Mouse (Mus musculus) testis, adult 2 months (tissue): ENCODE data around the gene Bub3. TPM values are rescaled to one million over a fixed set of nuclear protein-coding genes. Genes with fewer than 3 reads are reported as not detected.

Experiments
- H3K27ac ChIP-seq: fragments of 200-500 bp; 2 replicates; pipeline ENCODE4 v1.5.1; 2012; ENCODE audit warnings: low read depth, low read length; ENCODE audit not compliant: control insufficient read depth, insufficient read depth
- H3K27me3 ChIP-seq: fragments of 200-500 bp; 2 replicates; pipeline ENCODE4 v1.6.1; 2012; ENCODE audit warnings: mild to moderate bottlenecking, low read length, moderate library complexity; ENCODE audit not compliant: control insufficient read depth, insufficient read depth
- H3K36me3 ChIP-seq: fragments of 200-500 bp; 2 replicates; pipeline ENCODE4 v1.6.1; 2012; ENCODE audit warnings: mild to moderate bottlenecking, low read length; ENCODE audit not compliant: control insufficient read depth, insufficient read depth
- H3K4me1 ChIP-seq: fragments of 200-500 bp; 2 replicates; pipeline ENCODE4 v1.6.1; 2012; ENCODE audit warnings: low read length; ENCODE audit not compliant: control insufficient read depth, insufficient read depth
- H3K4me3 ChIP-seq: fragments of 200-500 bp; 2 replicates; pipeline ENCODE4 v1.5.1; 2012; ENCODE audit warnings: low read depth, mild to moderate bottlenecking, low read length, moderate library complexity, mixed read lengths; ENCODE audit not compliant: control insufficient read depth
- CTCF ChIP-seq: fragments of 200-500 bp; IDR thresholded peaks from 2 replicates; pipeline ENCODE4 v1.5.1; 2012; ENCODE audit warnings: low read depth, mild to moderate bottlenecking, inconsistent platforms, low read length, moderate library complexity; ENCODE audit not compliant: control insufficient read depth, insufficient read depth, insufficient replicate concordance
- POLR2A ChIP-seq: fragments of 200-500 bp; IDR thresholded peaks from 2 replicates; pipeline ENCODE4 v1.6.1; 2012; ENCODE audit warnings: low read depth, mild to moderate bottlenecking, inconsistent platforms, low read length, moderate library complexity; ENCODE audit not compliant: control insufficient read depth
- polyA plus RNA-seq: library from polyadenylated mRNA; depleted of rRNA; stranded (reverse); fragments of >200 nt; gene quantifications from 2 replicates; pipeline ENCODE4 v1.2.3, GENCODE M21; 2012; rRNA removed

Bub3 gene
- polyA plus RNA-seq = 46.8 and 47.5 TPM in 2 replicates

GRCm38 (mm10) chr7:131559986-131560696, at the start of gene Bub3:
TSS of gene Bub3 (plus strand) at chr7:131560222.
- Histone ChIP-seq H3K4me3 (peak within 1 kb of the TSS; percentile 100), H3K27me3 (peaks cover 3% of the 10 kb centered on the region), H3K36me3 (peaks cover 1% of the 10 kb centered on the region; the same call in 1 of the 2 replicates), H3K27ac (peak within 1 kb of the TSS; percentile 97), H3K4me1 (peaks cover 7% of the 10 kb centered on the region)
- no peak for TF ChIP-seq CTCF
- TF ChIP-seq POLR2A = peak; percentile 90

GRCm38 (mm10) chr7:131539979-131540378, 20.0 kb upstream of the Bub3 start:
- Histone ChIP-seq H3K4me1 (peaks cover 12% of the 10 kb centered on the region), H3K27me3 (no peaks in the 10 kb centered on the region; the same call in none of the 2 replicates), H3K36me3 (no peaks in the 10 kb centered on the region), H3K4me3 (no peak overlapping the region), H3K27ac (no peak overlapping the region)
- peak; percentile 74; the same call in 1 of the 2 replicates for TF ChIP-seq CTCF
- TF ChIP-seq POLR2A = no peak

DNA sequence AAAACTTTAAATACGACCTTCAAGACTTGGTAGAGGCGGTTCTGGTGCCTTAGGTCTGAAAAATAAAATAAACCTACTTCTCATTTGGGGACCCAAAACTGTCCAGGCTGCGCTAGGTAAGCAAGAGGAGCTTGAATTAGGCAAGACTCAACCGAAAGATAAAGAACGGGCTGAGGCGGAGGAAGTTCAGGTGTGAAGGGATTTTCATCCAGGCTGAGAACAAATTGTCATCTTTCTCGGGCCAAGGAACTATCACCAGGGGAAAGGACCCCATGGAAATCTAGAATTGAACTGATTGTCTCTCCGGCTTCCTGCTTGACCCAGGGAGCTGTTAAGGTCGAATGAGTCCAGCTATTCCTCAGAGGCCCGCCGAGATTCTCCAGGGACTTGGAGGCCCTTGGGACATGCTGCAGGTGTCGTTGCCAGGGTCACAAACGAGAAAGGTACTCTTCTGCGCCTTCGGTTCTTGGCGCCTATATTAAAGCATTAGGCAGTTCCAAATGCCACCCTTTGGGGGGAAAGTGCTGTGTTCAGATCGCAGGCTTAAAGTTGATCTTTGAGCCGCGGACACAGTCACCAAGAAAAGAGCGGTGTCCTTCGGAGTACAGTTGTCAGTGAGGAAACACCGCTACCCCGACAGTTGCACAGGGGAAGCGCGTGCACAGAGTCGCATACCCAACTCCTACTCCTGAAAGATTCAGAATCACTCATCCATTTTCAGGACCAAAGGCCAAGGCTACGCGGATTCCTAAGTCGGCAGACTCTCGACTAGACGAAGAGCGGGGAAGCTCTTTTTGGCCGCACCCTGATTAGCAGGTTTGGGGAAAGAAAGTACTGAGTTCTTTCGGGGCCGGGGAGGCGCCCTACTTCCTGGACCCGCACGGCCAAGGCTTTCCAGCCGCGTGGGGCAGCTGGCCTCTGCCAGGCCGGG, 18.6 kb upstream of the Bub3 start:
- no peak overlapping the region for H3K4me3 ChIP-seq

DNA sequence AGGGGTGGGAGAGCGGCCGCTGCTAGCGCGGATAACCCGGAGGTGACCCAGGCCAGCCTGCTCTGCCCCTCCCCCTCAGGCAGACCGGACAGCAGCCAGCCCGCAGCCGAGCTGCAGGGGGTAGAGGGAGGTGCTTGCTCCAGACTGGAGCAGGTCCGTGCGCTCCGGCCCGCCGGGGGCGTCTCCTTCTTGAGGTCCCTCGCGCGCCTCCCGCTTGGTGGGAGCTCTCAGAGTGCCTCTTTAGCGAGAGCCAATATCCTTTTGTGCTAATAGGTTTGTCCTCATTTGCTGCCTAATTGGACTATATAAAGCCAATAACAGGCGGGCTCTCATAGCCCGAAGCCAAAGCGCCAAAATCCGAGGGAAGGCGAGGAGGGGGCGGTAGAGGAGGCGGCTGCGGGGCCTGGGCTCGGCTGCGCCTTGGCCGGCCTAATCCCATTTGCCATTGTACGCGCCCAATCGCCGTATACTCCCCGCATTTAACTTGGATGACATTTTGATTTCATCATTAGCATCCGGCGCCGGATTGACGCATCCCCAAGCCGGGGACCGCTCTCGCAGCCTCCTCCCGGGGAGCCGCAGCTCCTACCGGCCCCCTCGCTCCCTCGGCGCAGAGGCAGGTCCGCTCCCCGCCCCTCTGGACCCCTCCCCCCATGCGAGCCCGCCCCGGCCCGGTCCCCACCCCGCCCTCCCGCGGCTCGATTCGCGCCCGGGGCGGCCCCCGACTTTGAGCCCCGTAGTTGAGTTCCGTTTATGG, 17.7 kb upstream of the Bub3 start, which contains the start of gene Hmx3:
Gene Hmx3 (plus strand): TSS at position 753 of the 757 bp plus-strand sequence.
- no peaks in the 10 kb centered on the region; the same call in none of the 2 replicates for H3K27me3 ChIP-seq
- peaks cover 12% of the 10 kb centered on the region for H3K4me1 ChIP-seq
- no peak within 1 kb of the TSS for H3K27ac ChIP-seq
- no peak for TF ChIP-seq CTCF
- no peak for TF ChIP-seq POLR2A
- no peaks in the 10 kb centered on the region for H3K36me3 ChIP-seq
- no peak within 1 kb of the TSS for H3K4me3 ChIP-seq

More for the DNA sequence above, 18.6 kb upstream of the Bub3 start:
- Histone ChIP-seq H3K27ac (no peak overlapping the region), H3K36me3 (no peaks in the 10 kb centered on the region), H3K4me1 (peaks cover 12% of the 10 kb centered on the region), H3K27me3 (no peaks in the 10 kb centered on the region; the same call in none of the 2 replicates)
- TF ChIP-seq CTCF (no peak), POLR2A (no peak)

DNA sequence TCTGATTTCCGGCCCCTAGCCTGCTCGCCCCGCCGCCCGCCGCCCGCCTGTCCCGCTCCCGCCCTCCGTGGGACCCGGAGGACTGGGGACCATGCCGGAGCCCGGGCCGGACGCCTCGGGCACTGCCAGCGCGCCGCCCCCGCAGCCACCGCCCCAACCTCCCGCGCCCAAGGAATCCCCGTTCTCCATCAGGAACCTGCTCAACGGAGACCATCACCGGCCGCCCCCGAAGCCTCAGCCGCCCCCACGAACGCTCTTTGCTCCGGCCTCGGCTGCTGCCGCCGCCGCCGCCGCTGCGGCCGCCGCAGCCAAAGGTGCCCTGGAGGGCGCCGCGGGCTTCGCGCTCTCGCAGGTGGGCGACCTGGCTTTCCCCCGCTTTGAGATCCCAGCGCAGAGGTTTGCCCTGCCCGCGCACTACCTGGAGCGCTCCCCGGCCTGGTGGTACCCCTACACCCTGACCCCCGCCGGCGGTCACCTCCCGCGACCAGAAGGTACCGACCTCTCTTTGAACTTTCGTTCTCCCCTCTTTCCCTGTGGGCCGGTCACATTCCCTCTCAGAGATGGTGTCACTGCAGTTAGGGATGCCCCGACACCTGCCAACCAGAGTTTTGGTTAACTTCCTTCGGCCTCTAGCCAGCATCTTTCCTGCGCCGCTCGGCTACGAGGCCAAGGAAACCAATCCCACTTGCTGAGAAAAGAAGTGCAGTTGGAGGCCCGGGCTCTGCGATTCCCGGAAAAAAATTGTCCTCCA, 17.0 kb upstream of the Bub3 start:
- no peak for TF ChIP-seq POLR2A
- no peak for TF ChIP-seq CTCF
- H3K27me3 ChIP-seq = no peaks in the 10 kb centered on the region; the same call in none of the 2 replicates

GRCm38 (mm10) chr7:131543623-131544481, 16.2 kb upstream of the Bub3 start:
- no peaks in the 10 kb centered on the region for H3K36me3 ChIP-seq
- TF ChIP-seq POLR2A = no peak
- TF ChIP-seq CTCF = no peak
- H3K4me1 ChIP-seq = peaks cover 12% of the 10 kb centered on the region
- H3K4me3 ChIP-seq = peak overlapping the region; percentile 46
- H3K27ac ChIP-seq = no peak overlapping the region
- no peaks in the 10 kb centered on the region; the same call in none of the 2 replicates for H3K27me3 ChIP-seq

More for the DNA sequence above, 17.0 kb upstream of the Bub3 start:
- Histone ChIP-seq H3K4me1 (peaks cover 12% of the 10 kb centered on the region), H3K36me3 (no peaks in the 10 kb centered on the region), H3K4me3 (no peak overlapping the region), H3K27ac (no peak overlapping the region)
